Mouse (Mus musculus) adrenal gland, postnatal 4 days (tissue): ENCODE data around the gene Gm20388. TPM values are rescaled to one million over a fixed set of nuclear protein-coding genes. Genes with fewer than 3 reads are reported as not detected.

Experiments
- DNase-seq, 2 experiments: peaks; one replicate each; pipeline ENCODE4 v3.0.0; 2021 to 2022; ENCODE audit warnings: low spot score in 2 of 2, mixed read lengths in 2 of 2
- total RNA-seq, 2 experiments: library from RNA; stranded (reverse); gene quantifications; 2 replicates each; pipeline ENCODE4 v1.2.3; 2021

Gm20388 gene
- total RNA-seq, 2 experiments from 2014 or later, result 8.8 TPM; not detected in 1

DNA sequence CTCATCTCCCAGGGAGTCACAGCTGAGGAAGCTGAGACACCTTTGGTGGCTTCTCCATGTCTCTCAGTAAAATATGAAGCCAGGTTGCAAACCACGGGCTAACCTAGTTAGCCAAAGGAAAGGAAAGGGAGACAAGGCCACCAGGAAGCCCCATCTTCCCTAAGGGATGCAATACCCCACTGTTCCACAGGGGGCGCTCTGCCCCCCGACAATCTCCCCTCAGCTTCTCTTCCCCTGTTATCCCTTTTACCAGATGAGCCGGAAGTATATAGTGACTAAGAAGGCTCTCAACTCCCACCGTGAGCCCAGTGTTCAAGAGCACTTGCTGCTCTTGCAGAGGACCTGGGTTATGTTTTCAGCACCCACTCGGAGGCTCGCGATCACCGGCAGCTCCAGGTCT is 1463.6 kb downstream of the Gm20388 start:
- DNase-seq, result no peak

DNA sequence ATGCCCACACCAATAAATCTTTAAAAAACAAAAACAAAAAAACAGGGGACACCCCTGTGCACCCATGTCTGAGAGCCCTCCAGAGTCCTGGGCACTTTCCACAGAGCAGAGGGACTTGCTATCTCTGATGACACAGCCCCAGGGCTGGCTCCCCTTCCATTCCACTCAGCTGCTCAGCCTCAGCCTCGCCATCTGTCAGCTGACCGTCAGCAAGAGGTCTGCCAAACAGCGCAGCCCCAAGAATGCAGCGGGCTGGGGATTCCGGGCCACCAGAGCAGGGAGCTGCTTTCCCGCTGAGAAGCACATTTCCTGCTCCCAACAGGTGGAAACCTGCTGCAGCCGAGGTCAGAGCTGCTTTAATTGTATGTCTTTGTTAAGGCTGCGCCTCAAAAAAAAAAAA is 1464.1 kb downstream of the Gm20388 start:
- no peak for DNase-seq

DNA sequence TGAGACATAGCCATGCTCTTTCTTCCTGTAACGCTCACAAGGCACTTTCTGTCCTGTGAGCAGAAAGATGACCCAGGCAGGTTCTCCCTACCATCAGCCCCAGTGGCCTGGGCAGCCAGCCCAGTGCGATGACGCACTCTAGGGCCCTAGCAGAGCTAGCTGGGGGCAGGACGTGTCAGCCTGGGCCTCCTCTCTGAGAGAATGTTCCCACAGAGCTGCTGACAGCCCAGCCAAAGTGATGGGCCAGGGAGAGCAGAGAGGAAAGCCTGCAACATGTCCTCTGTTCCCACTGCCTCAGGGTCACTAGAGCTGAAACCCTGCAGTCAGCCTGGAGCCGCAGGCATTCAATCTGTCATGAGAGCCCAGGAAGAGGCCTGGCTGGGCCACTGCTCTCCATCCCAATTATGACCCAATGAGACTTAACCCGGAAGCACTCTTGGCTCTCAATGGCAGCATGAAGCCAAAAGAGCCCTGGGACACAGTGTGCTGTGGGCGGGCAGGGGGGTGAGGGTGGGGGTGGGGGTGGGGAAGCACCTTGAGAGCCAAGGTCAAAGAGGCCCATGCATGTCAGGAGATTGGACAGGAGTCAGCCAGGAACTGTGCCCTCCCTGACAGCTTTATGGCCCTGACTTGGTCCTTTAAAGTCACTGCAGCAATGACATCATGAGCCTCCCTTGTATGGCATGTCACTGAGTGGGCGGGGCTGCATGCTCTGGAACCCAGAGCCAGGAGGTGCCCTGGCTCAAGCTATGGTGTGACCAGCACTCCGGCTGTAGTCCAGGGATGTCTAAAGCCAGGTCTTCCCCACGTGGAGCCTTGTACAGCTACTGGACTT is 1465.7 kb downstream of the Gm20388 start:
- DNase-seq, result peak; percentile 43 to 69

DNA sequence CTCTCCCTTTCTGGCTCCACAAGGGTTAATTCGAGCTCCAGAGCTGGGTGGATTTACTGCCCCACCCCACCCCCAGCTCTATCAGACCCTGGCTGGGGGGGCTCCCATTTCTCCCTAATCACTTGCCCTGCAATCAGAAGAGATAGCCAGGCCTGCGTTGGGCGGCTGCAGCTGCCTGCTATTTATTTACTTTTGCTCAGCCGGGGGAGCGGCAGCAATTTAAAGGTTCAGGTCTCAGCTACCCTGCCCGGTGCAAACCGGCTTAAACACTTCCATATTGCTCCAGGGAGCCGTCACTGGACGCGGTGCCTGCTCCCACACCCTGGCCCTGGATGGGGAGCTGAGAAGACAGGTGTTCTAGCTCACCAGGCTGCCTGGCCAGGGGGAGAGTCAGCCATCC is 1467.0 kb downstream of the Gm20388 start:
- DNase-seq, result no peak

DNA sequence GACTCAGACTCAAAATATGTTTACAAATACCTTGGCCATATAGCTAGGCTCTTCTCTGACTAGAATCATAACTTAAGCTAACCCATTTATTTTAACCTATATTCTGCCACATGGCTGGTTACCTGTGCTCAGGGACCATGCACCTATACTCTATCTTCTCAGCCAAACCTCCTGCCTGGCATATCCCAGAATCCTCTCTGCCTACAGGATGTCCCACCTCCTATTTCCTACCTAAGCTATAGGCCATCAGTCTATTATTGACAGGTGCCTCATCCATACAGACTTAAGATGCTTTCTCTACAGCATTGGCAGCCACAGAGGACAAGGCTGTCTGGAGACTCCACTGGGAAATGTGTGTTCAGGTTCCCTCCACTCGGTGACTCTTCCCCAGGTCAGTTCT is 1468.7 kb downstream of the Gm20388 start:
- no peak for DNase-seq

DNA sequence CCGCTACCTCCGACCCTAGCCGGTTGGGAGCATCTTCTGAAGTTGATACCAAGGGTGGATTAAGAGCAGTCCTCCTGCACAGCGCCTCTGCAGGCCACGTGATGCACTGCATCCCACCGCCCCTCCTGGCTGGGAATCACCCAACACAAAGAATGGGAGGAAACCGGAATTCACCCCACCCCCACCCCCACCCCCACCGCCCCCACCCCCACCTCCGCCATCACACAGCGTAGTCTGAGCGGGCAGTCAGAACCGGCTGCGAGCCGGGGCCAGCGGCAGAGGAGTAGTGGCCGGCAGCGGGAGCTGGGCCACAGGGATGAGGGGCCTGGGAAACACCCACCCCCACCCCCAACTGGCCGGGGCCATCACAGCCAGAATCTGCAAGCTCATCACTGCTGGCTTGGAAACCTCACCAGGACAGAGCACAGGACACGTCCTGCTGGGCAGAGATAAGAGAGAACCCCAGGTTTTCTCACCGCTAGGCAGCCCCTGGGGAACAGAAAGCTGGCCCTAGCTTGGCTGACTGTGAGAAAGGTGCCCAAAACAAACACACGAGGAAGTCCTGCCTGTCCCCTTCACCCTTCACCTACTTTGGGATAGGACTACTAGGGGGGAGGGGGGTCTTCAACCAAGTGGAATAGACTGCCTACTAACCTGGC is 1472.1 kb downstream of the Gm20388 start:
- peak; percentile 51 to 62 for DNase-seq

DNA sequence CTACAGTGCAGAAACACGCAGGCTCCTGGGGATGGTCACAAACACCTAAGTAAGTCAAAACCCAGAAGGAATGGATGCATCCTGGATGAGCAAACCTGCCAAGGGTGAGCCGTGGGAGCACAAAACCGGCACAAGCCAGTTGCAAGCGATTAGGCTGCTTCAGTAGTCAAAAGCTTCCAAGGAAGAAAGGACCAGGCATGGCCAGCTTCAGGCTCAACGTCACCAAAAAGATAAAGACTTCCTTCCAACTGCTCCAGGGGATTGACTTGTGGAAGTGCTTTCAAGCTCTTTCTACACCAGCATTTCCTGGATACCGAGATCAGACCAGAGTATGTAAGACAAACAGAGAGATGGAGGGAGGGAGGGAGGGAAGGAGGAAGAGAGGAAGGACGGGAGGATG is 1474.9 kb downstream of the Gm20388 start:
- DNase-seq, result no peak

DNA sequence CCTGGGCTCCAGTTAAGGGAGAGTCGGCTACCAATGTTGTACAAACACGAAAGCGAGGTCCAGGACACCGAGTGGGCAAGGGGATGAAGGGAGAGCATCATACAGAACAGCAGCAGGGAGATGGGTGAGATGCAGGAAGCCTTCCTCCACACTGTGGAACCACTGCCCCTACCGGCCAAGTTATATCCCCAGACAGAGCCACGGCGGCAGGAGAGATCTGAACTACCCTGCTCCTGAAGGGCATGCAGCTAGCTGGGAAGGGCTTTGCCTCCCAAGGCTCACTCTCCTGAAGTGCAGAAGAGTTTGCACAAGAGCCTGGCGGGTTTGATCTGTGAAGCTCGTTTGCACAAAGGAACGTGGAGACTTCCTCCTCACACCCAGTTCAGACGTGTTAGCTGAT is 1480.0 kb downstream of the Gm20388 start:
- no peak for DNase-seq

DNA sequence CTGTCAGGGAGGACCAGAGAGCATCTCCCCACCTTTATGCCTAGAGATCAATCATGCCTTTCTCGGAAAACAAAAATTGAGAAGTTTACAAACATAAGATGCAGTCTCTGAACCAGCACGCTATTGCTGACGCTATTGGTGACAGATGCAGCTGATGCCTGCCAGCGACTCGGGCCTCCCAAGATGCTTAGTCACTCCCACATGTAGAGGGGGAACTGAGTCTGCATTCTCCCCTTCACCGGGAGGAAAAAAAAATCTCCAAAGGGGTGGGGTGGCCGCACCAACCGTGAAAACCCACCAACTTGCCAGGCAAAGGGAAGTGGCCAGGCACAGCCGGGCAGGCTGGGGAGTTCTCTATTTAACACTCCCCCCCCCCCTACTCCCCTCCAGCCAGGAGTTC is 1480.6 kb downstream of the Gm20388 start:
- DNase-seq, result no peak

DNA sequence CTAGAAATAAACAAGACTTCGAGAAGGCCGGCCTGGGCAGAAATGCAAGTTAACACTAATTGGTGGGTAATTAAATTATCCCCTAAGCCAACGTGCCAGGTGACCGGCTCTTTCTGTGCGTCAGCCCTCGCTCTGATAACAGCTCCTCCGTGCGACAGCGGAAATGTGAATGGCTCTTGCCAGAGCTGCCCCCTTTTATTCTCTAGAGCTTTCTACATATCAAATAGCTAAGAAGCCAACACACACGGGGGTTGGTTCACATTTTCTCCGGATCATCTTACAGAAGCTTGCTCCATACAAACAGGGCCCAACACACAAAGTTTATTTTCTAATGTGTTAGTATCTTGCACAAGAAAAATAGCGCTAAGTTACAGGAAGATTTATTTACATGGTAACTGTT is 1481.1 kb downstream of the Gm20388 start:
- no peak for DNase-seq

DNA sequence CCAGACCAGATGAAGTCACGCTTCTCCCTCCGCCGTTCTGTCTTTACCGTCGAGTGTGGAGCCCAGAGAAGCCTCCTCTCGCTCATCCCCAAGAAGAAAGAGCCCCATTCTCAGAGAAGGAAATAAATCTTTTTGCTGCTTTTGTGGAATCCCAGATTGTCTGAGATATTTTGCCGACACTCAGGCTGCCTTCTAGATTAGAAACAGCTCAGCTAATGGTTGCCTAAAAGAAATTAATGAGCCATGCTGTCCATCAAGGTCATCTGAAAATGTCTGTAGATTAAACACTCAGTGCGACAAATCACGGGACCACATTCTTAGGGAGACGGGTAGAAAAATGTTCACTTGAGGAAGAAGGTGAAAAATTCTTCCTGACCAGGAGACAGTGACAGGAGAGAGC is 1481.8 kb downstream of the Gm20388 start:
- DNase-seq, result no peak

DNA sequence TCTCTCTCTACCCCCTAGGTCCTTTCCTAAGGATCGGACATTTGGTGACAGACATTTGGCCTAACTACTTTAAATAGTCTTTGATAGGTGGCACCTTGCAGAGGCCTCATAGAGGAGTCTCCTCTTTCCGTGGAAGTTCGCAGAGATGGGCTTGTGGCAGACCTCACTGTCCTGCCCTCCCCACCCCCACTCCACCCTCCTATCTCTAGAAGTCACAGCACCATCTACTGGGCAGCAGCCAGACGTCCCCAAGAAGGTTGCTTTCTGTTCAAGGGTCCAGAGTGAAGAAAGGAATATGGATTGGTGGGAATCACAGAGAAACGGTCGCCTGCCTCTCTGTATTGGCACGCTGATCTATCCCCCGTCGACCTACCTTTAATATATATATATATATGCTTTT is 1482.5 kb downstream of the Gm20388 start:
- no peak for DNase-seq

DNA sequence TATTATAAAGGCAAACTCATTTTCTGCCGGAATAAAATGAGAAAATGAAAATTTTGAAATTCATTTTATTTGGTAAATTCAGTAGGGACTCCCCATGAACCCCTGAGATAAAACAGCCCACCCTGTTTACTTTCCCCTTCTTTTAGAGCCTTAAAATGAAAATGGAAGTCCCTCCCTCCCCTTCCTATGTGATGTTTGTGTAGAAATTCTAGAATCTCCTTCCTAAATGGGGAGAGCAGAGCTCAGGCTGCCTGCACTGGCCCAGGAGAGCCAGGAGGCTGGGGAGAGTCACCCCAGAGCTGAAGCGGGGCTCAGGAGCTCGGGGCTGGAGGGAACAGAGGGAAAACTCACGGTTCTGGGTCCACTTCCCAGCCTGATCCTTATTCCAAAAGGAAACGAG is 1484.0 kb downstream of the Gm20388 start:
- DNase-seq, result no peak

DNA sequence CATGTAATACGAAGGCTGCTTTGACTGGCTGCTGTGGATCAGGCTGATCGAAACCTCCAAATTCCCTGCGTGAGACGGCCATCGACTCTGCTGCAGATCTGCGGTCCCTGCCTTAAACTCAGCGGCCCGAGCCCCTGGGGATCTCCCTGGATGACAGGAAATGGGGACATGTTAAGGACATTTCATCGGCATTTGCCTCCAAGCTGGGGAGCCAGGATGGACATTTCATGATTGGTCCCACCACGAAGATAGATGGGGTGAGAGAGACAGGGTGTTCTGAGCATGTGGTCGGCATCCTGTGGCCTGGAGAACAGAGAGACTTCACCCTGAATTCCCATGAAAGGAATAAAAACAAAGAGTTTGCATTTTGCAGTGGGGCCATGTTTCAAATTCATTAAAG is 1484.7 kb downstream of the Gm20388 start:
- DNase-seq, result no peak

DNA sequence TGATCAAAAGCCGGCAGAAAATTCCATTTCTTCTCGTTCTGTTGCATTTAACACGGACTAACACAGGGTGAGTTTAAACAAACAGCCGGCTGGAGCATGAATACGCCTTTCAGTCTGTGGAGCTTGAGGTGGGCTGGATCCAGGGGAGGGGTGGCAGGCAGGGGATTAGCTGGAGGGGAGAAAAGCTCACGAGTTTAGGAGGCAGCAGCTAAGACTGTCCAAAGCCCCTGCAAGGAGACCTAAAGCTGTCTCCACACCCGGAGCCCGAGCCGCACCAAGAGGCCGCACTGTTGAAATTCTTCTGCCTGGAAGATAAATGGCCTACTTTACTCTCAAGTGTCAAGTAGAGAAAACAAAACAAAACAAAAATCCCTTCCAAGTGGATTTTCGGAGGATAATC is 1485.5 kb downstream of the Gm20388 start:
- no peak for DNase-seq

DNA sequence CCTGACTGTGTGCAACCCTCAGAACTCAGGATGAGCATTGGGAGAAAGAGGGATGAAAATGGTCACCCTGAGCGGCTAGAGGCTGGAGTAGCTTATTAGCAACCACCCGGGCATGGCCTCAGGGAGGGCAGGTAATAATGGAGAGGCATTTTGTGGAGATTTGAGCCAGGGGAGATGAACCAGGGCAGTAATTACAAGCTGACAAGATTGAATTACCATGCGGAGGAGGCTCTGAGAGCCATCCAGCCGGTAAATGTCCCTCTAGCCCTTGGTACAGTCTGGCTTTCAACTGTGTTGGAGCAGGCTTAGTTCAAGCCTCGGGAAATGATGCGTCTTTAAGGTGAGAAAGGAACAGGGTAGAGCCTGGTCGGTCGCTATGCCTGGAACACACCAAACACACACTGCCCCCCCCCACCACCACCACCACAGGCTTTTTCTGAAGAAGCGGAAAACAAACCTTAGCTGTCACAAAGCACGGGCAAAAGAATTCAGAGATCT is 1486.6 kb downstream of the Gm20388 start:
- no peak for DNase-seq

DNA sequence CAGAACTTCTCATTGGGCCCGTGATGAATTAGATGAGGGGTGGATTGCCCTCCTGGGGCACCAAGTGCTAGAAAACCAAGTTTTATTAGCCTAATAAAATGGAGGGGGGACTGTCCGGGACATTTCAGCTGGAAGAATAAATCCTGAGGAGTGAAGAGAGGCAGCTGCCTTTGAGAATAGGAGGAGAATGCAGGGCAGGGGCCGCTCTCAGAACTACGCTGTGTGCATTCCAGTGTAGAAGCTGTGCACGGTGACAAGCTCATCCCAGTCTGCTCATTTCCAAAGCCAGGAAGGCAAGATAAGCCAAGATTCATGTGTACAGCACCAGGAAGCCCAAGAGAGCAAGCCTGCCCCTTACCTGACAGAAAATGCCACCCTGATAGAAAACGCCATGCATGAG is 1487.4 kb downstream of the Gm20388 start:
- no peak for DNase-seq

DNA sequence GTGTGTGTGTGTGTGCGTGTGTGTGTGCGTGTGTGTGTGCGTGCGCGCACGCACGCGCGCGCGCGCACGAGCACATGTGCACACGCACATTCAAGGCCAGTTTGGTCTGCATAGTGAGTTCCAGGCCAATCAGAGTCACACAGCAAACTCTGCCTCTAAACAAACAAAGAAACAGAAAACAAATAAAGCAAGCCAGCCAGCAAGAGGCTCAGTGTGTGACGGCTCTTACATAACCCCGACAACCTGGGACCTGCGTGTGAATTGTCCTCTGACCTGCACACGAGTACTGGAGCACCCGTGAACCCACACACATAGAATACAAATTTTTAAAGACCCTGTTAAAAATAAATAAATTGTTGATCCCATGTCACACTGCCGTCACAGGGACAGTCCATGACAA is 1488.1 kb downstream of the Gm20388 start:
- no peak for DNase-seq

DNA sequence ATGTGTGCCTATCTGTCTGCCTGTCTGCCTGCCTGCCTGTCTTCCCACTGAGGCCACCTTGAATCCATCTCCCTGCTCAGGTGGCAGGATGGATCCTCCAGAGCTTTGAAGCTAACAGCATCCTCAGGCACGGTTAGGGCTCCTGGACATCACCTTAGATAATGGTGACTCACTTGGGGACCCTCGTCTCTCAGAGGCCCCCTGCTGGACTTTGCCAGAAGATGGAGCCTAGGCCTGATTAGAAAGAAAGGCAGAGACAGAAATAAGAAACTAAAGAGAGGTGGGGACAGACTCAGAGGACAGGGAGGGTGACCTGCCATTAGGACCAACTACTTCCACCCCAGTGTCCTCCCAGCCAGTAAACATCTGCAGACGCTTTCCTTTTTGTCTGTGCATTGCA is 1488.5 kb downstream of the Gm20388 start:
- no peak for DNase-seq

DNA sequence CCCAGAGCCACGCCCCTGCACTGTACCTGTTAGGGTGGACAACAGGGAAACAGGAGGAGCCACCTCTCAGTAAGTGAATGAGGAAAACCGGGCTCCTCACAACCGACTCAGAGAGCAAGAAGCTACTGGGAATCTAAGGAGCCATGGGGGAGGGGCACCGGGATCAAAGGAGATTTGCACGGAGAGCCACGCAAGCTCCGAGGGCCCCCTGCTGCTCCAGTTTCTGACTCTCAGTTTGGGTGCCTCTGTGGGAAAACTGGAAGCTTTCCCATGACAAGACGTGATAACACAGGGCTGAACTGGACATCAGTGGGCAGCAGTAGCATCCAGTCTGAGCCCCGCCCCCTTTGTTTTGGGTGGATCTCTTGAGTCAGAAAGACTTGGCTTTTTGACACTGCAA is 1489.9 kb downstream of the Gm20388 start:
- no peak for DNase-seq

DNA sequence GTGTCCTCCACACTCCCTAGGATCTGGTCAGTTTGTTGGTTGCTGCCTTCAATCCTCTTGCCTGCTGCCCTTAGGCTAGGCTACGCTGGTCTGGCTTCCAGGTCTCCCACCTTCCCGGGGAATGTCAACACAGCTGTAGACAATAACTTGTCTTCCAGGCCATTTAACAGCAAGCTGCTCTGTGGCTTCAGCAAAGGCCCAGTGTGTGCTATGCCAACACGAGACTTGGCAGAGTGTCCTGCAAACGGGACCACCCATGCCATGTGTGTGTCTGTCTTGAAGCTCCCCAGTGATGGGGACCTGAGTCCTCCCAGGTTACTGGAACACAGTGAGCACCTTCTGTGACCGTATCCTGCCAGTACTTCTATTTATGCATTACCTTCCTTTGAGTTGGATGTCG is 1493.2 kb downstream of the Gm20388 start:
- DNase-seq, result no peak

DNA sequence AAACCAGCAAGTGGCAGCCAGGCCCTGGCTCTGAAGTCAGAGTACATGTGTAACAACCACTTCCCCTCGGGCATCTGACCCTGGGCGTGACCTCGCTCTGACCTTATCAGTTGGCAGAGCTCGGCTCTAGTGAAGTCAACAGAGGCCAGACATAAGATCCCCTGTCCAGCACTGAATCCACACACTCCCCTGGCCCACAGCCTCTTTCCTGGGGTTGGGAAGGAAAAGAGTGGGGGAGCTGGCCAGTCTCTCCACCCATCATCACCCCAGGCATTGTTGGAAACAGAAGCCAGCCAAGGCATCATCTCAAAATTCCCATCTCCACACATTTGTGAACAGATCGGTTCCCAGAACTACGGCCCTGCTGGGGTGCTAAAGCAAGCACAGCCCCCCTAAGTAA is 1507.4 kb downstream of the Gm20388 start:
- DNase-seq, result no peak

DNA sequence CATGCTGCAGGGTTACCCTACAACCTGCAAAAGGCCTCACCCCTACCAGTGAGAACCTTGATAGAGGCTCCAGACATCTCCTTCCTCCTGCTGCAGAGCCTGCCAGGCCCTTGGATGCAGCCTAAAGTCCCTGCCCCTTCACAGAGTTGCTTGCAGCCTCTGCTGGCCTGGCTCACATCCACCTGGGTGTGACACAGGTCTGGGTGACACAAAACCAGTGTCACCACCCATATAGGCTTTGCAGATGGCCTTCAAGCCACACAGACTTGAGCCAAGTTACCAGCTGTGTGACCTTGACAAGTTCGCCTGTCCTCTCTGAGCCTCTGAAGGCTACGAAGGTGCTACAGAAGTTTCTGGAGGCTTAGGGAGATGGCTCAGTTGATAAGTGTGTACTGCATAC is 1508.9 kb downstream of the Gm20388 start:
- no peak for DNase-seq
